Mouse (Mus musculus) midbrain, embryonic 16.5 days (tissue): ENCODE measurements around the gene Dnajb4. TPM values are rescaled to one million over a fixed set of nuclear protein-coding genes. Genes with fewer than 3 reads are reported as not detected.
"Not testable (repeated sequence)": the region's sequence is repeated elsewhere in the genome, so short reads cannot be mapped to it uniquely, and the experiment has no call there.

Experiments used
- ATAC-seq: fragments of 200-750 bp; cut with Nextera tagmentation; 2 replicates; pipeline ENCODE4 v1.8.0; 2017; ENCODE audit warnings: moderate TSS enrichment
- H3K27ac ChIP-seq: fragments of 300-500 bp; sonication (generic); 2 replicates; pipeline ENCODE4 v1.5.1; 2014; ENCODE audit warnings: mild to moderate bottlenecking, low read length, mixed read lengths
- H3K27me3 ChIP-seq: fragments of 300-500 bp; sonication (generic); 2 replicates; pipeline ENCODE4 v1.6.1; 2014; ENCODE audit warnings: low read depth, low read length, mixed read lengths; ENCODE audit not compliant: control insufficient read depth, insufficient read depth
- H3K36me3 ChIP-seq: fragments of 300-500 bp; sonication (generic); 2 replicates; pipeline ENCODE4 v1.6.1; 2014; ENCODE audit warnings: mild to moderate bottlenecking, low read length, moderate library complexity, mixed read lengths; ENCODE audit not compliant: control insufficient read depth, insufficient read depth
- H3K4me1 ChIP-seq: fragments of 300-500 bp; sonication (generic); 2 replicates; pipeline ENCODE4 v1.6.1; 2014; ENCODE audit warnings: mild to moderate bottlenecking, low read length, mixed read lengths; ENCODE audit not compliant: control insufficient read depth, insufficient read depth
- H3K4me2 ChIP-seq: fragments of 300-500 bp; sonication (generic); 2 replicates; pipeline ENCODE4 v1.6.1; 2014; ENCODE audit warnings: mild to moderate bottlenecking, low read length, mixed read lengths
- H3K4me3 ChIP-seq: fragments of 300-500 bp; sonication (generic); 2 replicates; pipeline ENCODE4 v1.5.1; 2014; ENCODE audit warnings: low read depth, mild to moderate bottlenecking, low read length, moderate library complexity, mixed read lengths
- H3K9ac ChIP-seq: fragments of 300-500 bp; sonication (generic); 2 replicates; pipeline ENCODE4 v1.6.1; 2014; ENCODE audit warnings: low read depth, low read length, mixed read lengths
- H3K9me3 ChIP-seq: fragments of 300-500 bp; sonication (generic); replicated peaks from 2 replicates; pipeline ENCODE4 v1.6.1; 2014; ENCODE audit warnings: mild to moderate bottlenecking, low read length, mixed read lengths; ENCODE audit not compliant: control insufficient read depth, poor library complexity, severe bottlenecking
- WGBS: fragments of 180-500 bp; shearing (Covaris S2); extraction: QIAGEN DNeasy Blood & Tissue Kit; methylation state at CpG from one replicate; pipeline ENCODE4 v1.1.7; 2014; 5-methylcytosine and 5-hydroxymethylcytosine counted together
- polyA plus RNA-seq: library from polyadenylated mRNA; unstranded; fragments of >200 nt; fragmentation: Nextera tagmentation; extraction: Ambion mirVana; gene quantifications from 2 replicates; pipeline ENCODE4 v1.2.1, GENCODE M21; 2015

The Dnajb4 gene
- polyA plus RNA-seq, 1 experiment from 2014 or later, result 48.8 TPM

- Histone ChIP-seq H3K9me3 (no peaks in the 10 kb centered on the region), H3K36me3 (no peaks in the 10 kb centered on the region), H3K4me1 (no peaks in the 10 kb centered on the region), H3K4me3 (no peak overlapping the region), H3K27me3 (no peaks in the 10 kb centered on the region), H3K4me2 (no peak overlapping the region), H3K27ac (no peak overlapping the region), H3K9ac (no peak overlapping the region)
- no peak for ATAC-seq
- 80% methylated on average over 4 of the region's 4 CpGs for WGBS
Measured at GRCm38 (mm10) chr3:152130963-152131362, 79.1 kb downstream of the Dnajb4 start.

- not testable (repeated sequence) for H3K36me3 ChIP-seq, H3K4me2 ChIP-seq, H3K27me3 ChIP-seq, H3K4me3 ChIP-seq, H3K27ac ChIP-seq, H3K4me1 ChIP-seq, H3K9me3 ChIP-seq, ATAC-seq, H3K9ac ChIP-seq
- 97% methylated on average over 4 of the region's 4 CpGs for WGBS
Measured at GRCm38 (mm10) chr3:152129426-152129825, 80.7 kb downstream of the Dnajb4 start.

- Histone ChIP-seq H3K27ac (no peak overlapping the region), H3K36me3 (no peaks in the 10 kb centered on the region), H3K27me3 (no peaks in the 10 kb centered on the region), H3K9ac (no peak overlapping the region), H3K4me2 (no peak overlapping the region), H3K4me3 (no peak overlapping the region), H3K4me1 (no peaks in the 10 kb centered on the region), H3K9me3 (no peaks in the 10 kb centered on the region)
- WGBS, result 73% methylated on average over 7 of the region's 7 CpGs
- ATAC-seq, result no peak
Measured at GRCm38 (mm10) chr3:152128631-152129030, 81.5 kb downstream of the Dnajb4 start.

Other genes starting within 250 kb of the Dnajb4 start
- 13.6 and 16.2 TPM in 2 replicates for gene Gipc2, start 44.1 kb downstream of the Dnajb4 start, polyA plus RNA-seq
- 191 and 239 TPM in 2 replicates for gene Fubp1, start 120 bp upstream of the Dnajb4 start, polyA plus RNA-seq
- 1.8 TPM in 2 replicates for gene Nexn, start 56.0 kb upstream of the Dnajb4 start, polyA plus RNA-seq
- gene Miga1, start 130.1 kb upstream of the Dnajb4 start, polyA plus RNA-seq, result 18.4 and 19.3 TPM in 2 replicates
- 99.6 and 102 TPM in 2 replicates for gene Usp33, start 136.2 kb upstream of the Dnajb4 start, polyA plus RNA-seq
- gene Zzz3, start 185.2 kb upstream of the Dnajb4 start, polyA plus RNA-seq, result 27.1 and 32.9 TPM in 2 replicates